ENCODE assay signal across 34 mouse cellular contexts in genomic region chr15:102617654-102618053, GRCm38 (mm10). TPM values are rescaled to one million over a fixed set of nuclear protein-coding genes. Genes with fewer than 3 reads are reported as not detected.
DNase-seq lines count a peak whose midpoint lies in the region; ATAC-seq and TF ChIP-seq lines count a peak whose summit lies in the region.
"Had no signal": no experiment of that assay in that cellular context is flagged by ENCODE, and none has a peak within 500 bp of the region (broad histone marks: within the 10 kb centered on the region; RNA-seq: fewer than 3 reads in every experiment).

No protein-coding gene starts in this region.

- H3K9ac ChIP-seq in neural tube, embryonic 15.5 days (replicated peaks), result no peak overlapping the region
- H3K9ac ChIP-seq: embryonic facial prominence, embryonic 15.5 days; forebrain, embryonic 12.5 days; forebrain, postnatal 0 days; heart, embryonic 12.5 days; hindbrain, embryonic 15.5 days; limb, embryonic 12.5 days; stomach, embryonic 15.5 days had no signal

- no peak for DNase-seq in gastrocnemius, adult 2 months
- no peak for DNase-seq in gastrocnemius, adult 18-20 months (ENCODE audit: low spot score)
- peak; percentile 56 for DNase-seq in 416B (ENCODE audit: low read depth)
- no peak for DNase-seq in frontal cortex, postnatal 25 days (ENCODE audit: low spot score in 2 of 2)
- DNase-seq in thymus, postnatal 0 days (ENCODE audit: low spot score), result no peak
- DNase-seq: adrenal gland, adult 8-10 months; cerebellum, adult 2 months; forebrain, postnatal 0 days; gastrocnemius, postnatal 25 days; heart, adult 2 months; kidney, adult 11 months; kidney, postnatal 25 days; lung, postnatal 10 days; midbrain, embryonic 14.5 days; right cerebral cortex, postnatal 4 days; thymus, postnatal 14 days had no signal

- H3K4me2 ChIP-seq in neural tube, embryonic 15.5 days, result no peak overlapping the region
- H3K4me2 ChIP-seq: embryonic facial prominence, embryonic 15.5 days; forebrain, embryonic 12.5 days; heart, embryonic 12.5 days; hindbrain, embryonic 15.5 days; limb, embryonic 12.5 days; liver, embryonic 11.5 days; stomach, embryonic 15.5 days had no signal

- TF ChIP-seq CTCF in gastrocnemius, adult 2 months (IDR thresholded peaks at IDR 0.05), result no peak

- peak overlapping the region; percentile 60 for H3K27ac ChIP-seq in gastrocnemius, adult 2 months
- no peak overlapping the region for H3K27ac ChIP-seq in neural tube, embryonic 15.5 days (replicated peaks)
- H3K27ac ChIP-seq: embryonic facial prominence, embryonic 15.5 days; forebrain, embryonic 12.5 days; heart, adult 2 months; hindbrain, embryonic 10.5 days; hindbrain, embryonic 15.5 days; limb, embryonic 12.5 days; stomach, embryonic 15.5 days had no signal

- ATAC-seq in common myeloid progenitor, adult 5-6 weeks (replicated peaks; ENCODE audit: low read depth, poor library complexity, severe bottlenecking), result peak; percentile 80
- no peak for ATAC-seq in neural tube, embryonic 15.5 days (ENCODE audit: low FRiP score)
- ATAC-seq: activated CD4-positive, CD25-positive, alpha-beta regulatory T cell, adult 4 months; CD4-positive, CD25-positive, alpha-beta regulatory T cell, adult 4 months; forebrain, postnatal 0 days; inflammation-experienced regulatory T-cells, adult 6 months had no signal

- H3K4me1 ChIP-seq in megakaryocyte, embryonic 14.5 days, result peaks cover 58% of the 10 kb centered on the region
- no peaks in the 10 kb centered on the region for H3K4me1 ChIP-seq in neural tube, embryonic 15.5 days
- H3K4me1 ChIP-seq: forebrain, embryonic 12.5 days; hindbrain, embryonic 10.5 days; limb, embryonic 12.5 days; stomach, embryonic 15.5 days had no signal

- no peaks in the 10 kb centered on the region for H3K27me3 ChIP-seq in megakaryocyte, embryonic 14.5 days (replicated peaks)
- no peaks in the 10 kb centered on the region for H3K27me3 ChIP-seq in neural tube, embryonic 15.5 days (replicated peaks)
- H3K27me3 ChIP-seq: embryonic facial prominence, embryonic 15.5 days; forebrain, embryonic 12.5 days; heart, embryonic 12.5 days; hindbrain, embryonic 15.5 days; limb, embryonic 12.5 days; stomach, embryonic 15.5 days had no signal

- intact Hi-C loops in gastrocnemius, adult 2 months (cut with DNase I), result no loop called here

- H3K36me3 ChIP-seq in megakaryocyte, embryonic 14.5 days (replicated peaks; ENCODE audit: low read length), result peaks cover 20% of the 10 kb centered on the region
- no peaks in the 10 kb centered on the region for H3K36me3 ChIP-seq in neural tube, embryonic 15.5 days
- H3K36me3 ChIP-seq: embryonic facial prominence, embryonic 15.5 days; forebrain, embryonic 12.5 days; hindbrain, embryonic 15.5 days; stomach, embryonic 15.5 days had no signal

- no peaks in the 10 kb centered on the region for H3K9me3 ChIP-seq in megakaryocyte, embryonic 14.5 days
- no peaks in the 10 kb centered on the region for H3K9me3 ChIP-seq in neural tube, embryonic 15.5 days (replicated peaks)
- H3K9me3 ChIP-seq: embryonic facial prominence, embryonic 15.5 days; forebrain, embryonic 12.5 days; heart, embryonic 12.5 days; hindbrain, embryonic 10.5 days; hindbrain, embryonic 15.5 days; limb, embryonic 12.5 days; stomach, embryonic 15.5 days had no signal

- 96% methylated on average over 1 of the region's 1 CpGs for WGBS in neural tube, embryonic 15.5 days

- peak overlapping the region; percentile 30; the same call in 1 of the 2 replicates for H3K4me3 ChIP-seq in gastrocnemius, adult 2 months
- H3K4me3 ChIP-seq in megakaryocyte, embryonic 14.5 days (replicated peaks), result peak overlapping the region; percentile 67
- no peak overlapping the region for H3K4me3 ChIP-seq in neural tube, embryonic 15.5 days (replicated peaks)
- H3K4me3 ChIP-seq: embryonic facial prominence, embryonic 15.5 days; forebrain, embryonic 12.5 days; heart, adult 2 months; heart, embryonic 12.5 days; hindbrain, embryonic 10.5 days; hindbrain, embryonic 15.5 days; limb, embryonic 12.5 days; stomach, embryonic 15.5 days had no signal

RNA-seq across cellular contexts. Expression of gene Gm28047, which starts 7.2 kb away (rescaled TPM):
- 1 to 10 TPM in 1 of 2 experiments, not detected in 1; 1.8 TPM for total RNA-seq in gastrocnemius, adult 2 months (2021)
- total RNA-seq in gastrocnemius, adult 18-20 months (2021), result under 1 TPM in 1 of 2 experiments, not detected in 1; 0.57 TPM
- not detected in 2 replicates for total RNA-seq in common myeloid progenitor, adult 5-6 weeks (2017)
- polyA plus RNA-seq in megakaryocyte, embryonic 14.5 days (2012; ENCODE audit: insufficient read depth, low replicate concordance), result not detected in 2 replicates
- not detected in 2 replicates for polyA plus RNA-seq in thymus, postnatal 0 days (2015; fragmentation: Nextera tagmentation; extraction: Ambion mirVana)
- polyA plus RNA-seq in neural tube, embryonic 15.5 days (2015; fragmentation: Nextera tagmentation; extraction: Ambion mirVana), result 0.50 TPM in 1 of 2 replicates, not detected in the other
- total RNA-seq: forebrain, postnatal 0 days; left cerebral cortex, adult 18-20 months had no signal
- polyA plus RNA-seq: cerebellum, adult 2 months; embryonic facial prominence, embryonic 15.5 days; forebrain, embryonic 12.5 days; heart, adult 2 months; heart, embryonic 12.5 days; heart, postnatal 0 days; hindbrain, embryonic 10.5 days; hindbrain, embryonic 15.5 days; kidney, embryonic 14.5 days; limb, embryonic 12.5 days; liver, embryonic 11.5 days; liver, embryonic 16.5 days; midbrain, embryonic 14.5 days; stomach, embryonic 15.5 days had no signal

RNA-seq across cellular contexts. Expression of gene Atf7, which starts 7.6 kb away (rescaled TPM):
- 10 to 100 TPM; 60.2 to 62.5 TPM for total RNA-seq in gastrocnemius, adult 2 months (2021)
- 10 to 100 TPM; 49.4 to 53.7 TPM for total RNA-seq in gastrocnemius, adult 18-20 months (2021)
- 35.6 and 70.9 TPM in 2 replicates for total RNA-seq in common myeloid progenitor, adult 5-6 weeks (2017)
- 0.52 and 4.5 TPM in 2 replicates for polyA plus RNA-seq in megakaryocyte, embryonic 14.5 days (2012; ENCODE audit: insufficient read depth, low replicate concordance)
- 18.1 and 21.8 TPM in 2 replicates for polyA plus RNA-seq in thymus, postnatal 0 days (2015; fragmentation: Nextera tagmentation; extraction: Ambion mirVana)
- 16.6 and 19.5 TPM in 2 replicates for polyA plus RNA-seq in neural tube, embryonic 15.5 days (2015; fragmentation: Nextera tagmentation; extraction: Ambion mirVana)

RNA-seq across cellular contexts. Expression of gene Atp5g2, which starts 54.5 kb away (rescaled TPM):
- 10 to 100 TPM; 25.6 to 33.1 TPM for total RNA-seq in gastrocnemius, adult 2 months (2021)
- 10 to 100 TPM; 13.1 to 20.4 TPM for total RNA-seq in gastrocnemius, adult 18-20 months (2021)
- total RNA-seq in common myeloid progenitor, adult 5-6 weeks (2017), result 24.4 and 33.1 TPM in 2 replicates
- polyA plus RNA-seq in megakaryocyte, embryonic 14.5 days (2012; ENCODE audit: insufficient read depth, low replicate concordance), result 10.2 and 125 TPM in 2 replicates
- 76.9 and 85.0 TPM in 2 replicates for polyA plus RNA-seq in thymus, postnatal 0 days (2015; fragmentation: Nextera tagmentation; extraction: Ambion mirVana)
- polyA plus RNA-seq in neural tube, embryonic 15.5 days (2015; fragmentation: Nextera tagmentation; extraction: Ambion mirVana), result 49.7 and 63.7 TPM in 2 replicates
